Mouse (Mus musculus) limb, embryonic 13.5 days (tissue): ENCODE measurements at regions not wholly inside any gene's neighbourhood (a gene's known extent, or its start where the extent isn't known, plus 50 kb on each side); places are given as distances from the start of the nearest gene placed in this dataset.

Source experiments
- ATAC-seq: fragments of 200-750 bp; cut with Nextera tagmentation; 2 replicates; pipeline ENCODE4 v1.8.0; 2017; ENCODE audit warnings: low read depth, moderate number of reproducible peaks, moderate TSS enrichment; ENCODE audit not compliant: low FRiP score
- H3K27ac ChIP-seq: fragments of 300-500 bp; sonication (generic); 2 replicates; pipeline ENCODE4 v1.5.1; 2015; ENCODE audit warnings: inconsistent platforms, mild to moderate bottlenecking, moderate library complexity
- H3K27me3 ChIP-seq: fragments of 300-500 bp; sonication (generic); 2 replicates; pipeline ENCODE4 v1.6.1; 2015; ENCODE audit warnings: mild to moderate bottlenecking, inconsistent platforms
- H3K36me3 ChIP-seq: fragments of 300-500 bp; sonication (generic); 2 replicates; pipeline ENCODE4 v1.6.1; 2015; ENCODE audit warnings: inconsistent platforms, mild to moderate bottlenecking, moderate library complexity
- H3K4me1 ChIP-seq: fragments of 300-500 bp; sonication (generic); 2 replicates; pipeline ENCODE4 v1.6.1; 2015; ENCODE audit warnings: inconsistent platforms
- H3K4me2 ChIP-seq: fragments of 300-500 bp; sonication (generic); replicated peaks from 2 replicates; pipeline ENCODE4 v1.6.1; 2015; ENCODE audit warnings: inconsistent platforms, mild to moderate bottlenecking, moderate library complexity
- H3K4me3 ChIP-seq: fragments of 300-500 bp; sonication (generic); 2 replicates; pipeline ENCODE4 v1.5.1; 2015; ENCODE audit warnings: moderate library complexity, mild to moderate bottlenecking, inconsistent platforms
- H3K9ac ChIP-seq: fragments of 300-500 bp; sonication (generic); 2 replicates; pipeline ENCODE4 v1.6.1; 2015; ENCODE audit warnings: mild to moderate bottlenecking, inconsistent platforms
- H3K9me3 ChIP-seq: fragments of 300-500 bp; sonication (generic); 2 replicates; pipeline ENCODE4 v1.6.1; 2016; ENCODE audit warnings: inconsistent platforms
- WGBS: fragments of 180-500 bp; shearing (Covaris S2); methylation state at CpG from one replicate; pipeline ENCODE4 v1.1.7; 2015; 5-methylcytosine and 5-hydroxymethylcytosine counted together

DNA sequence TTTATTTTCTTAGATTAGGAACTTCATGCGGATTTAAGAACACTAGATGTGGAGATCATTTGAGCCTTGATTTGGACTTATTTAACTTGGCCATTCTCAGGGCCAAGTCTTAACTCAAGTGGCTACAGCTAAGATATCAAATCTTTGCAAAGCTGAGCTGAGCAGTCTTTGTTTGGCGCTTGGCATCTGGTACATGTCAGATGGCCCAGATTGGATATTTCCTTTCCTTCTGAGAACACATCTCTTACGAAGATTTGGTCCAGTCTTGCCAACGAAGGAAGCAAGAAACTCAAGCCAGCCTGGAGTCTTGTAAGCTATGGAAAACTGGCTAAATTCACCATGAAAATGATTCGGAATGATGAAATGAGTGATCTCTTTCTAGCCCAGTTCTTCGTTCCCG, 59.1 kb upstream of the Cdc42ep3 start:
- Histone ChIP-seq H3K27me3 (no peaks in the 10 kb centered on the region), H3K36me3 (no peaks in the 10 kb centered on the region), H3K9me3 (no peaks in the 10 kb centered on the region), H3K9ac (no peak overlapping the region), H3K4me1 (peaks cover 4% of the 10 kb centered on the region; the same call in 1 of the 2 replicates), H3K27ac (no peak overlapping the region), H3K4me2 (no peak overlapping the region), H3K4me3 (no peak overlapping the region)
- 91% methylated on average over 7 of the region's 7 CpGs for WGBS
- ATAC-seq = no peak

GRCm38 (mm10) chr17:79417953-79418352, 63.1 kb upstream of the Cdc42ep3 start:
- H3K4me1 ChIP-seq = peaks cover 4% of the 10 kb centered on the region; the same call in 1 of the 2 replicates
- no peaks in the 10 kb centered on the region for H3K9me3 ChIP-seq
- ATAC-seq = no peak
- H3K27me3 ChIP-seq = no peaks in the 10 kb centered on the region
- 93% methylated on average over 1 of the region's 1 CpGs for WGBS
- H3K9ac ChIP-seq = no peak overlapping the region
- no peak overlapping the region for H3K4me3 ChIP-seq
- H3K36me3 ChIP-seq = no peaks in the 10 kb centered on the region
- H3K27ac ChIP-seq = no peak overlapping the region
- H3K4me2 ChIP-seq = no peak overlapping the region

DNA sequence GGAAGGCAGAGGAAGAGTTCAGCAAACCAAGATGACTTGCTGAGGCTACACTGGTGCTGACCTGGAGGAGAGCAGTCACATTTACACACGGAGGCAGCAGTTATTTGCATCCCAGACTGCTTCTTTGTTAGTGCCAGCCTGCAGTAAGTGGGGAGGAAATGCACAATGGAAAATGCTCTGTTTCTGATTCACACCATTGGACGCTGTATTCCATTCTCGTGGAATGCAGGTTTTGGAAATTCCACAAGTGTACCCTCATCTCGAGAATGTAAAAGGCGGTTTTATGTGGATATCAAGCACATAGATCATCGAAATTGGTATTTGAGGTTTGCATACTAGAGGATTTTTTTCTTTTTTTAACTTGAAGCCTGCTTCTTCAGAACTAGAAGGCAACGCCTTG, 66.7 kb upstream of the Cdc42ep3 start:
- H3K4me1 ChIP-seq = no peaks in the 10 kb centered on the region
- H3K9me3 ChIP-seq = no peaks in the 10 kb centered on the region
- no peak overlapping the region for H3K4me2 ChIP-seq
- 64% methylated on average over 7 of the region's 7 CpGs for WGBS
- no peak overlapping the region for H3K9ac ChIP-seq
- no peaks in the 10 kb centered on the region for H3K27me3 ChIP-seq
- no peak for ATAC-seq
- H3K36me3 ChIP-seq = no peaks in the 10 kb centered on the region
- H3K4me3 ChIP-seq = no peak overlapping the region
- no peak overlapping the region for H3K27ac ChIP-seq

- Histone ChIP-seq H3K9me3 (no peaks in the 10 kb centered on the region), H3K36me3 (no peaks in the 10 kb centered on the region), H3K4me1 (no peaks in the 10 kb centered on the region), H3K27me3 (no peaks in the 10 kb centered on the region), H3K4me2 (no peak overlapping the region), H3K4me3 (no peak overlapping the region), H3K27ac (no peak overlapping the region), H3K9ac (no peak overlapping the region)
- ATAC-seq = no peak
Observed at GRCm38 (mm10) chr17:79439182-79439581, 84.3 kb upstream of the Cdc42ep3 start.

- Histone ChIP-seq H3K9ac (no peak overlapping the region), H3K9me3 (no peaks in the 10 kb centered on the region), H3K36me3 (no peaks in the 10 kb centered on the region), H3K27ac (no peak overlapping the region), H3K4me2 (no peak overlapping the region), H3K4me1 (no peaks in the 10 kb centered on the region), H3K27me3 (no peaks in the 10 kb centered on the region), H3K4me3 (no peak overlapping the region)
- 90% methylated on average over 3 of the region's 3 CpGs for WGBS
- ATAC-seq = no peak
Observed at GRCm38 (mm10) chr17:79442507-79443115, 87.7 kb upstream of the Cdc42ep3 start.

GRCm38 (mm10) chr17:79447170-79447569, 92.3 kb upstream of the Cdc42ep3 start:
- Histone ChIP-seq H3K4me3 (no peak overlapping the region), H3K27me3 (no peaks in the 10 kb centered on the region), H3K9me3 (no peaks in the 10 kb centered on the region), H3K36me3 (no peaks in the 10 kb centered on the region), H3K4me2 (no peak overlapping the region), H3K27ac (no peak overlapping the region), H3K4me1 (no peaks in the 10 kb centered on the region; the same call in 1 of the 2 replicates), H3K9ac (no peak overlapping the region)
- ATAC-seq = no peak
- WGBS = 93% methylated on average over 6 of the region's 6 CpGs

DNA sequence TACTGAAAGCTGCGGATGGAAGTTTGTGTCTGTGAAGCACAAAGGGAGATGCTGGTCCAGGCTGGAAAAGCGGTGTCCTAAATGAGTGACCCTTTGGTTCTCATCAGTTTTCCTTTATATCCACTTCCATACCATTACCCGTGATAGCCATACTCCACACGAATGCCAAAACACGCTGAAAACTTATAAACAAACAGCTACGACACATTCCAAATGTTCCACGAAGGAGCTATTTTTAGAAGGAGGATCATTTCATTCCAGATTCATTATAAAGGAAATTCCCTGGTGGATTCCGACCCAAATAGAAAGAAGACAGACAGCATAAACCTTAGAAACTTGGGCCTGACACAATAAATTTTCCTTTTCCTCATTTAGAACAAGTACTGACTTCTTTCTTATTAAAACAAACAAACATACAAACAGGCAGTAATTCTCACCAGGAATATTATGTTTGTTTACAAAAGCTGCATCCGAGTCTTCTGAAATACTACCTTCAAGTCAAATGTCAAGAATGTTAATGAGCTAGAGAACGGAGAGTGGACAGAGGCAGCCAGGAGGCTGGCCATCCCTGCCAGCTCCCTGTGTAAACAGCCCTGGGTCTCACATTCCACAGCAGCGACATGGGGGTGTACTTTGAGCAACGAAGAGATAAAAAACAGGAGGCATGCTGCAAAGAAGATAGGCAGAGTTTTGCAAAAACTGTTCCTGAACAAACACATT, 96.4 kb upstream of the Cdc42ep3 start:
- no peak for ATAC-seq
- no peak overlapping the region for H3K4me2 ChIP-seq
- peaks cover 18% of the 10 kb centered on the region for H3K4me1 ChIP-seq
- 29% methylated on average over 12 of the region's 12 CpGs for WGBS
- no peaks in the 10 kb centered on the region for H3K36me3 ChIP-seq
- H3K9ac ChIP-seq = no peak overlapping the region
- no peak overlapping the region for H3K4me3 ChIP-seq
- no peaks in the 10 kb centered on the region for H3K27me3 ChIP-seq
- H3K27ac ChIP-seq = no peak overlapping the region
- H3K9me3 ChIP-seq = no peaks in the 10 kb centered on the region

GRCm38 (mm10) chr17:79453825-79454224, 98.9 kb upstream of the Cdc42ep3 start:
- 100% methylated on average over 1 of the region's 1 CpGs for WGBS
- Histone ChIP-seq H3K36me3 (no peaks in the 10 kb centered on the region), H3K4me3 (no peak overlapping the region), H3K9ac (no peak overlapping the region), H3K27ac (no peak overlapping the region), H3K4me2 (no peak overlapping the region), H3K4me1 (peaks cover 26% of the 10 kb centered on the region), H3K27me3 (no peaks in the 10 kb centered on the region), H3K9me3 (no peaks in the 10 kb centered on the region)
- no peak for ATAC-seq

GRCm38 (mm10) chr17:79454526-79454925, 99.6 kb upstream of the Cdc42ep3 start:
- no peaks in the 10 kb centered on the region for H3K36me3 ChIP-seq
- H3K9ac ChIP-seq = no peak overlapping the region; the same call in 1 of the 2 replicates
- peak overlapping the region; percentile 67 for H3K27ac ChIP-seq
- no peak for ATAC-seq
- H3K27me3 ChIP-seq = no peaks in the 10 kb centered on the region
- 20% methylated on average over 5 of the region's 5 CpGs for WGBS
- H3K4me1 ChIP-seq = peaks cover 29% of the 10 kb centered on the region
- H3K9me3 ChIP-seq = no peaks in the 10 kb centered on the region
- no peak overlapping the region for H3K4me3 ChIP-seq
- peak overlapping the region; percentile 7; the same call in 1 of the 2 replicates for H3K4me2 ChIP-seq

DNA sequence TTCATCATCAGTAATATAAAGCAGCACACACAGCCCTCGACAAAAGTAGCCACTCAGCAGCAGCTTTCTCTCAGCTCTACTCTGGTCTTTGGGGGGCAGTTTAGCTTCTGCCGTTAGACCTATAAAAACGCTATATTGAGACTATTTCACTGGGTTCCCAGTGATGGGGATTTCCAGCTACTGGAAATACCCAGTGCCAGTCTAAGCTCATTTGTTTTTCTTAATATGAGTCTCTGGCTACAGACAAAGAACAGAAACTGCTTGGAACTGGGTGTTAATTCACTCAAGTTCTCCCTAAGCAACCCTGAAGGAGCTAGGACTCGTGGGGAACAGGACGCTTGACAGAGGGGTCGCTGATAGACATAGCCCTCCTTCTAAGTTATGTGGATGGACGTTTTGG, 100.3 kb upstream of the Cdc42ep3 start:
- 0 out of 2 replicates have a peak overlapping the region, but pooled peaks have one; percentile 67 for H3K27ac ChIP-seq
- no peak for ATAC-seq
- no peak overlapping the region for H3K4me3 ChIP-seq
- no peaks in the 10 kb centered on the region for H3K27me3 ChIP-seq
- H3K9me3 ChIP-seq = no peaks in the 10 kb centered on the region
- 49% methylated on average over 7 of the region's 7 CpGs for WGBS
- no peaks in the 10 kb centered on the region for H3K36me3 ChIP-seq
- peak overlapping the region; percentile 7; the same call in 1 of the 2 replicates for H3K4me2 ChIP-seq
- H3K4me1 ChIP-seq = peaks cover 36% of the 10 kb centered on the region
- H3K9ac ChIP-seq = no peak overlapping the region

- Histone ChIP-seq H3K27ac (no peak overlapping the region), H3K9me3 (no peaks in the 10 kb centered on the region)
- no peak for ATAC-seq
Observed at GRCm38 (mm10) chr17:79457636-79458035, 102.7 kb upstream of the Cdc42ep3 start.

GRCm38 (mm10) chr17:79461681-79462091, 106.8 kb upstream of the Cdc42ep3 start:
- ATAC-seq = no peak
- Histone ChIP-seq H3K27me3 (no peaks in the 10 kb centered on the region), H3K36me3 (no peaks in the 10 kb centered on the region), H3K4me2 (no peak overlapping the region), H3K27ac (no peak overlapping the region), H3K9me3 (no peaks in the 10 kb centered on the region), H3K4me1 (peaks cover 28% of the 10 kb centered on the region), H3K9ac (no peak overlapping the region), H3K4me3 (no peak overlapping the region)
- WGBS = 50% methylated on average over 3 of the region's 3 CpGs

More at GRCm38 (mm10) chr17:79457636-79458035, 102.7 kb upstream of the Cdc42ep3 start:
- Histone ChIP-seq H3K4me1 (peaks cover 45% of the 10 kb centered on the region), H3K9ac (no peak overlapping the region), H3K27me3 (no peaks in the 10 kb centered on the region), H3K4me2 (no peak overlapping the region), H3K4me3 (no peak overlapping the region), H3K36me3 (no peaks in the 10 kb centered on the region)
- 10% methylated on average over 5 of the region's 5 CpGs for WGBS
